Mouse (Mus musculus): ENCODE measurements at regions not wholly inside any gene's neighbourhood (a gene's known extent, or its start where the extent isn't known, plus 50 kb on each side); places are given as distances from the start of the nearest gene placed in this dataset.

DNA sequence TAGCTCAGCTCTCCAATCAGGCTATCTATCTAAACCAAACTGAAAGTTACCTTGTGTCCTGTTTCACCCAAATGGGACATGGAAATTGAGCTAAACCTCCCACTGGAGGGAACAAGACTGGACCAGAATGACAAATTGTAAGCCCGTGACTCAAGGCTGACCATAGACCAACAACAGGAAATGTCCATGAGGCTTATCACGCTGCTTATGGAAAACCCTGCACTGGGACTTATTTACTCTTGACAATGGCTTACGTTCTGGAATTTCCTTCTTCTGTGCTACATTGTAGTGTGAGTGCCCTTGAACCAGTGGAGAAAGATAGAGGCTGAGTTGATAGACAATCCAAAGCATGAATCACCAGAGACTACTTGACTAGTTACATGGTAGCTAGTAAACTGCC lies 87.5 kb upstream of the Phactr1 start:
- TF ChIP-seq CTCF (IDR thresholded peaks at IDR 0.05; ENCODE audit: control insufficient read depth, insufficient read depth, insufficient read length): no peak
- no peak for TF ChIP-seq CEBPB (IDR thresholded peaks at IDR 0.05; ENCODE audit: low read depth)
- TF ChIP-seq USF1 (IDR thresholded peaks at IDR 0.05; ENCODE audit: low read depth): no peak
- TF ChIP-seq MAX (IDR thresholded peaks at IDR 0.05): no peak
- no peak for TF ChIP-seq MYOG (IDR thresholded peaks at IDR 0.05; ENCODE audit: control insufficient read depth, extremely low read depth, insufficient read length)
- no peak for TF ChIP-seq MYOD1 (IDR thresholded peaks at IDR 0.05; ENCODE audit: control insufficient read depth, insufficient read length, low read depth)
- no peak for TF ChIP-seq FOSL1 (IDR thresholded peaks at IDR 0.05; ENCODE audit: insufficient read depth, low read length, poor library complexity, severe bottlenecking)

All from C2C12 (cell line).